Mouse (Mus musculus): Measurements from ENCODE around the gene Tspyl2.

DNA sequence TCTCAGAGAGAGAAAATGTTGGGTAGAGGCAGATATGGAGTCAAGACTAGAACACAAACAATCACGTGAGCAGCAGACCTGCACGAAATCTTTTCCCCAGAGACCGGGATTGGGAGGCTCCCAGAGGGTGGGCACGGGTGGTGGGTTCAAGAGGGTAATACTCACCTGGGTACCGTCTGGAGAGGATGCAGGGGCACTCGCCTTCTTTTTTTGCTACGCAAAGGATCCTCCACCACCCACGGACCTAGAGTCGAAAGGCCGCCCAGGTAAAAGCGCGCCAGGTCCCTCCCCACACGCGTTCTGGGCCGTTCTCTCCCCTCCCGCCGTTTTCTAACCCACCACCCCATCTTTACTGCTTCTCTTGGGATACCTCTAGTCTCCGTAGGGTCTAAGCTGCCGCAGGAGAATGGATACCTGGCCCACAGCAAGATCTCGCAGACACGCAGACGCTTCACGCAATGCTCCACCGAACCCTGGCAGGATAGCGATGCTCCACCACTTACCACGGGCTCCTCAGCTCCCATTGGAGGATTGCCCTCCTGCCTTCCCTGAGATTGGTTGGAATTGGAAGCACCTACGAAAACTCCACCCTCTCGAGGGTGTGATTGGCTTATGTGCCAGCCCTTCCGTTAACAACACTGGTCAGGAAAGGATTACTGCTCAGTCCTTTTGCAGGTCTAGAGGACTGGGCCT is 15.1 kb downstream of the Tspyl2 start, which contains the start of gene Kantr:
- TF ChIP-seq TAL1 (IDR thresholded peaks at IDR 0.05; ENCODE audit: low read length) (no peak), GATA1 (IDR thresholded peaks at IDR 0.05; ENCODE audit: low read length) (no peak)
